Comparison of ENCODE assay signal across 8 mouse cellular contexts in genomic region chr4:57140992-57141717, GRCm38 (mm10). TPM values are rescaled to one million over a fixed set of nuclear protein-coding genes. Genes with fewer than 3 reads are reported as not detected.
DNase-seq lines count a peak whose midpoint lies in the region; ATAC-seq lines count a peak whose summit lies in the region.

No protein-coding gene starts in this region.

- peaks cover 75% of the 10 kb centered on the region for H3K27me3 ChIP-seq in lung, embryonic 15.5 days
- H3K27me3 ChIP-seq in intestine, embryonic 16.5 days (replicated peaks; ENCODE audit: control insufficient read depth, insufficient read depth, low read length): peaks cover 3% of the 10 kb centered on the region
- H3K27me3 ChIP-seq in neural tube, embryonic 14.5 days (ENCODE audit: control insufficient read depth, insufficient read depth, low read length): peaks cover 6% of the 10 kb centered on the region; the same call in 1 of the 2 replicates

- H3K4me1 ChIP-seq in lung, embryonic 15.5 days: peaks cover 28% of the 10 kb centered on the region
- H3K4me1 ChIP-seq in intestine, embryonic 16.5 days (ENCODE audit: control insufficient read depth, insufficient read depth, low read length): peaks cover 22% of the 10 kb centered on the region
- H3K4me1 ChIP-seq in neural tube, embryonic 14.5 days (ENCODE audit: control insufficient read depth, insufficient read depth, low read length): peaks cover 17% of the 10 kb centered on the region; the same call in 1 of the 2 replicates

- H3K4me2 ChIP-seq in lung, embryonic 15.5 days: peak overlapping the region; percentile 98
- H3K4me2 ChIP-seq in intestine, embryonic 16.5 days (ENCODE audit: low read depth, low read length): peak overlapping the region; percentile 78
- H3K4me2 ChIP-seq in neural tube, embryonic 14.5 days (ENCODE audit: low read depth, low read length): peak overlapping the region; percentile 69

- peak; percentile 5 for DNase-seq in CD4-positive, CD25-positive, alpha-beta regulatory T cell, adult 2 months (ENCODE audit: low read depth, low spot score)
- DNase-seq in lung, postnatal 14 days: no peak
- no peak for DNase-seq in urinary bladder, postnatal 25 days (ENCODE audit: low spot score)

- H3K27ac ChIP-seq in lung, embryonic 15.5 days: no peak overlapping the region
- H3K27ac ChIP-seq in intestine, embryonic 16.5 days (ENCODE audit: low read length): peak overlapping the region; percentile 50
- no peak overlapping the region for H3K27ac ChIP-seq in neural tube, embryonic 14.5 days (ENCODE audit: low read depth, low read length)

- no peak for ATAC-seq in CD4-positive, CD25-positive, alpha-beta regulatory T cell, adult 4 months
- no peak for ATAC-seq in lung, embryonic 15.5 days (ENCODE audit: borderline replicate concordance, extremely low read depth, low FRiP score, low TSS enrichment)
- ATAC-seq in intestine, embryonic 16.5 days: no peak
- ATAC-seq in neural tube, embryonic 14.5 days (ENCODE audit: low read depth): no peak
- ATAC-seq in erythroblast, adult 5-6 weeks (replicated peaks; ENCODE audit: low FRiP score, poor library complexity, severe bottlenecking): no peak

- no peak overlapping the region for H3K9ac ChIP-seq in lung, embryonic 15.5 days
- H3K9ac ChIP-seq in intestine, embryonic 16.5 days (ENCODE audit: low read depth, low read length): peak overlapping the region; percentile 83
- H3K9ac ChIP-seq in neural tube, embryonic 14.5 days (replicated peaks; ENCODE audit: low read depth, low read length): peak overlapping the region; percentile 21; the same call in 1 of the 2 replicates

- H3K9me3 ChIP-seq in lung, embryonic 15.5 days: no peaks in the 10 kb centered on the region
- no peaks in the 10 kb centered on the region for H3K9me3 ChIP-seq in intestine, embryonic 16.5 days (ENCODE audit: control insufficient read depth, low read length)
- H3K9me3 ChIP-seq in neural tube, embryonic 14.5 days (ENCODE audit: control insufficient read depth, low read length): no peaks in the 10 kb centered on the region

- WGBS in lung, embryonic 15.5 days: 19% methylated on average over 15 of the region's 15 CpGs
- WGBS in intestine, embryonic 16.5 days: 21% methylated on average over 15 of the region's 15 CpGs
- 17% methylated on average over 15 of the region's 15 CpGs for WGBS in neural tube, embryonic 14.5 days

- no peaks in the 10 kb centered on the region for H3K36me3 ChIP-seq in lung, embryonic 15.5 days
- no peaks in the 10 kb centered on the region for H3K36me3 ChIP-seq in intestine, embryonic 16.5 days (ENCODE audit: control insufficient read depth, insufficient read depth, low read length)
- H3K36me3 ChIP-seq in neural tube, embryonic 14.5 days (ENCODE audit: control insufficient read depth, insufficient read depth, low read length): no peaks in the 10 kb centered on the region

- H3K4me3 ChIP-seq in lung, embryonic 15.5 days: peak overlapping the region; percentile 72
- H3K4me3 ChIP-seq in intestine, embryonic 16.5 days (ENCODE audit: low read length): peak overlapping the region; percentile 74
- peak overlapping the region; percentile 68 for H3K4me3 ChIP-seq in neural tube, embryonic 14.5 days (ENCODE audit: low read depth, low read length)

RNA-seq across cellular contexts. Expression of gene Epb41l4b, which starts 2.1 kb away (rescaled TPM):
- polyA plus RNA-seq in CD4-positive, CD25-positive, alpha-beta regulatory T cell, adult 4 months (2017; shearing (Covaris generic)): not detected
- 1.1 and 1.4 TPM in 2 replicates for polyA plus RNA-seq in lung, embryonic 15.5 days (2015; fragmentation: Nextera tagmentation; extraction: Ambion mirVana)
- 13.9 and 16.6 TPM in 2 replicates for polyA plus RNA-seq in intestine, embryonic 16.5 days (2015; fragmentation: Nextera tagmentation; extraction: Ambion mirVana)
- polyA plus RNA-seq in neural tube, embryonic 14.5 days (2014; fragmentation: Nextera tagmentation; extraction: Ambion mirVana): 4.7 and 6.5 TPM in 2 replicates
- total RNA-seq in erythroblast, adult 5-6 weeks (2015; ENCODE audit: low replicate concordance): 0.63 TPM in 1 of 2 replicates, not detected in the other
- 3.9 TPM in 1 of 2 replicates, not detected in the other for total RNA-seq in erythroblast, adult 5-6 weeks (2017; ENCODE audit: low replicate concordance)
